Mouse (Mus musculus) layer of hippocampus, adult 6 months (tissue): Measurements from ENCODE around the gene Ccnb1ip1. TPM values are rescaled to one million over a fixed set of nuclear protein-coding genes. Genes with fewer than 3 reads are reported as not detected.

Source experiments
- long read RNA-seq, 2 experiments: library from polyadenylated mRNA; unstranded; transcript quantifications; one replicate each; pipeline ENCODE4 v2.0.0; 2019 to 2020
- polyA plus RNA-seq: library from polyadenylated mRNA; unstranded; fragments of <200 nt; fragmentation: Nextera tagmentation; gene quantifications from 2 replicates; pipeline ENCODE4 v1.2.3, GENCODE M21; 2021

Ccnb1ip1 gene
- not detected in 2 replicates for polyA plus RNA-seq
- long read RNA-seq, experiment 1: 0 reads
- long read RNA-seq, experiment 2: 0 reads

DNA sequence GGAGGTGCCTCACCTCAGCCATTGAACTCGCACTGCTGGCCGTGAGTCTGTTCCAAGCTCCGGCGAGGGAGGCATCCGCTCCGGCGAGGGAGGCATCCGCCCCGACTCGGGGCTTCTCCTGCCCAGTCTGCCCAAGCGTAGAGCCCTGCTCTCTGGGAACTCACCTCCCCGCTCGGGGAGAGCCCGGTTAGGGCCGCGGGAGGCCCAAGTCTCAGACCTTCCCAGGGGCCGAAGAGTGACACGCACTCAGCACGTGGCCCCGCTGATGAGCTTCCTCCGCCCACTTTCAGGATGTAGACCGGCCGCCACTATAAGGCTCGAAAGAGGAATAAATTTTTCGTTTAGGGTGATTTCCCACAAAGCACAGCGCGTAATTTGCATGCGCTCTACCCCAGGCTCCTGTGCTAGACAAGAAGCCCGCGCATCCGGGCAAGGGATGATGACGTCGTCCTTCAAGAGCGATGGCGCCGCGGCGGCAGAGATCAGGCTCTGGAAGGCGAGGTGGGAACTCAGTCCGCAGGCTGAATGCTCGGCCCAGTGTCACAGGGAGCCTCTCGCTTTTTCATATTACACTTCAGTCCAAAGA is at the start of gene Ccnb1ip1, which contains the start of gene Parp2:
Gene Ccnb1ip1 (minus strand): TSS at position 246 of the 586 bp plus-strand sequence.
Gene Parp2 (plus strand): TSS at position 355 of the 586 bp plus-strand sequence.

GRCm38 (mm10) chr14:50785251-50785637 is 22.3 kb downstream of the Ccnb1ip1 start, which contains the start of gene Ttc5:
Gene Ttc5 (minus strand): TSS chr14:50785519.

GRCm38 (mm10) chr14:50744994-50745393 is 62.5 kb downstream of the Ccnb1ip1 start, which contains the start of gene Olfr749:
Gene Olfr749 (minus strand): TSS chr14:50745094.

Other genes with a start within 250 kb of the Ccnb1ip1 start
- gene Olfr744, start 192.9 kb downstream of the Ccnb1ip1 start, polyA plus RNA-seq: not detected in 2 replicates
- gene Olfr745, start 168.3 kb downstream of the Ccnb1ip1 start, polyA plus RNA-seq: not detected in 2 replicates
- gene Olfr746, start 160.6 kb downstream of the Ccnb1ip1 start, polyA plus RNA-seq: not detected in 2 replicates
- gene Olfr747, start 114.5 kb downstream of the Ccnb1ip1 start, polyA plus RNA-seq: not detected in 2 replicates
- gene Olfr748, start 100.4 kb downstream of the Ccnb1ip1 start, polyA plus RNA-seq: not detected in 2 replicates
- not detected in 2 replicates for gene Olfr749, start 62.6 kb downstream of the Ccnb1ip1 start, polyA plus RNA-seq
- 53.7 and 55.6 TPM in 2 replicates for gene Ttc5, start 22.2 kb downstream of the Ccnb1ip1 start, polyA plus RNA-seq
- gene Parp2, start 109 bp upstream of the Ccnb1ip1 start, polyA plus RNA-seq: 24.4 and 27.2 TPM in 2 replicates
- gene Tep1, start 62.8 kb upstream of the Ccnb1ip1 start, polyA plus RNA-seq: 1.2 and 2.4 TPM in 2 replicates
- 0.19 and 0.49 TPM in 2 replicates for gene Klhl33, start 89.8 kb upstream of the Ccnb1ip1 start, polyA plus RNA-seq
- 75.5 and 79.0 TPM in 2 replicates for gene Osgep, start 117.2 kb upstream of the Ccnb1ip1 start, polyA plus RNA-seq
- gene Apex1, start 117.2 kb upstream of the Ccnb1ip1 start, polyA plus RNA-seq: 86.9 and 97.4 TPM in 2 replicates
- gene Pip4p1, start 123.1 kb upstream of the Ccnb1ip1 start, polyA plus RNA-seq: 65.9 and 75.6 TPM in 2 replicates
- gene Pnp, start 123.3 kb upstream of the Ccnb1ip1 start, polyA plus RNA-seq: 9.8 and 10.9 TPM in 2 replicates
- not detected in 2 replicates for gene Gm49342, start 136.8 kb upstream of the Ccnb1ip1 start, polyA plus RNA-seq
- 1.2 and 2.4 TPM in 2 replicates for gene Pnp2, start 148.3 kb upstream of the Ccnb1ip1 start, polyA plus RNA-seq
- 0.11 and 0.23 TPM in 2 replicates for gene Rnase10, start 200.0 kb upstream of the Ccnb1ip1 start, polyA plus RNA-seq
- not detected in 2 replicates for gene Rnase9, start 234.1 kb upstream of the Ccnb1ip1 start, polyA plus RNA-seq
- gene Rnase11, start 242.4 kb upstream of the Ccnb1ip1 start, polyA plus RNA-seq: not detected in 2 replicates
- gene Rnase12, start 249.9 kb upstream of the Ccnb1ip1 start, polyA plus RNA-seq: 0.23 TPM in 1 of 2 replicates, not detected in the other